Mouse (Mus musculus): Measurements from ENCODE around the gene Tmem200b.

- TF ChIP-seq POLR2A (IDR thresholded peaks at IDR 0.05; ENCODE audit: borderline replicate concordance, low read depth, low read length) (no peak), CTCF (IDR thresholded peaks at IDR 0.05; ENCODE audit: low read depth, low read length) (no peak)
Measured at GRCm38 (mm10) chr4:131898503-131899179, 22.9 kb upstream of the Tmem200b start.

Measured in bone marrow macrophage, adult 2 months (primary cell).